Mouse (Mus musculus) thymus, adult 2 months (tissue): ENCODE results near the gene Rimbp2. TPM values are rescaled to one million over a fixed set of nuclear protein-coding genes. Genes with fewer than 3 reads are reported as not detected.

Experiments used
- DNase-seq: peaks from one replicate; pipeline ENCODE4 v3.0.0; 2021
- H3K27ac ChIP-seq: fragments of 200-500 bp; 2 replicates; pipeline ENCODE4 v1.5.1; 2012; ENCODE audit warnings: low read length, control low read depth; ENCODE audit not compliant: control insufficient read depth, insufficient read depth
- H3K27me3 ChIP-seq: fragments of 200-500 bp; 2 replicates; pipeline ENCODE4 v1.6.1; 2012; ENCODE audit warnings: mild to moderate bottlenecking, low read length, moderate library complexity, mixed read lengths; ENCODE audit not compliant: control insufficient read depth, insufficient read depth
- H3K36me3 ChIP-seq: fragments of 200-500 bp; 2 replicates; pipeline ENCODE4 v1.6.1; 2012; ENCODE audit warnings: mild to moderate bottlenecking, low read length, moderate library complexity; ENCODE audit not compliant: control insufficient read depth, insufficient read depth
- H3K4me1 ChIP-seq: fragments of 200-500 bp; replicated peaks from 2 replicates; pipeline ENCODE4 v1.6.1; 2012; ENCODE audit warnings: low read length; ENCODE audit not compliant: control insufficient read depth, insufficient read depth
- H3K4me3 ChIP-seq: fragments of 200-500 bp; 2 replicates; pipeline ENCODE4 v1.5.1; 2012; ENCODE audit warnings: mild to moderate bottlenecking, low read length, control low read depth, moderate library complexity; ENCODE audit not compliant: control insufficient read depth, insufficient read depth
- CTCF ChIP-seq: fragments of 200-500 bp; IDR thresholded peaks from 2 replicates; pipeline ENCODE4 v1.5.1; 2012; ENCODE audit warnings: mild to moderate bottlenecking, control low read depth, low read length, moderate library complexity, borderline replicate concordance; ENCODE audit not compliant: control insufficient read depth, poor library complexity, insufficient read depth; ENCODE audit errors: extremely low read depth
- POLR2A ChIP-seq: fragments of 200-500 bp; IDR thresholded peaks from 2 replicates; pipeline ENCODE4 v1.6.1; 2012; ENCODE audit warnings: mild to moderate bottlenecking, low read length, control low read depth, moderate library complexity; ENCODE audit not compliant: control insufficient read depth, poor library complexity, insufficient read depth; ENCODE audit errors: extremely low read depth
- WGBS: fragments of 180-500 bp; shearing (Covaris S2); methylation state at CpG from one replicate; pipeline ENCODE4 v1.1.7; 2018; 5-methylcytosine and 5-hydroxymethylcytosine counted together
- polyA plus RNA-seq: library from polyadenylated mRNA; depleted of rRNA; stranded (reverse); fragments of >200 nt; gene quantifications from 2 replicates; pipeline ENCODE4 v1.2.3, GENCODE M21; 2012

Rimbp2 gene
- polyA plus RNA-seq, 1 experiment = 0.11 TPM

DNA sequence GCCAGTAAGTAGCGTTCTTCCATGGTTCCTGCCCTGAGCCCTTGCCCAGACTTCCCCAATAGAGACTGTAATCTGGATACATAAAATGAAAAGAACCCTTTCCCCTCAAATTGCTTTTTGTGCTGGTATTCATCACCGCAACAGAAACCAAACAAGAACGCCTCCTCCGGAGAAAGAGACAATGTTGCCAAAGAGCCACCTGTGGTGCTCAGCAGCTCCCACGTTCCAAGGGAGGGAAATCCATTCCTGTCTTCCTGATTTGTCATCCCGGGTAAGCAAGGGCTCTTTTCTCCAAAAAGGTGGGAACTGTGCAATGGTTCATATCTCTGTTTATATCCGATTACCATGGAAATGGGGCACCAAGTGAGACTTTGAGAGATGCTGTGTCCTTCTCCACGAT lies 119.2 kb downstream of the Rimbp2 start:
- 79% methylated on average over 8 of the region's 8 CpGs for WGBS
- H3K4me3 ChIP-seq = no peak overlapping the region
- no peak for DNase-seq

DNA sequence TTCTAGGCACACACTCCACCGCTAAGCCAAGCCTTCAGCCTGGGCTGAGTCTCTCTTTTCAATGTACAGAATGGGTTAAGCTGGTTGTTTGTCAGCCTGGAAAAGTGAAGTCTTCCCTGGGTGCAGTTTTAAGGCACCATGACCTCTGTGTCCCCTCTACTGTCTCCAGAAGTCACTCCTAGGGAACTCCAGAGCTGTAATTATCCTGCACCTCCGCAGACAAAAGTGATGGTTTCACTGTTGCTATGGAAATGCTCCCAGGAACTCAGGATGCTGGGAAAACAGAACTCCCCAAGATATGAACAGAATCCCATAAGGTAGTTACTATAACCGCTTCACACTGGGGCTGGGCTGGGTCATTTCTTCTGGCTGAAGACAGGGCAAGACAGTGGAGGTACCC lies 130.4 kb downstream of the Rimbp2 start:
- H3K27ac ChIP-seq = no peak overlapping the region
- H3K4me1 ChIP-seq = no peaks in the 10 kb centered on the region
- no peak overlapping the region for H3K4me3 ChIP-seq
- TF ChIP-seq CTCF (no peak), POLR2A (no peak)
- H3K36me3 ChIP-seq = no peaks in the 10 kb centered on the region
- 83% methylated on average over 3 of the region's 3 CpGs for WGBS
- no peak for DNase-seq
- H3K27me3 ChIP-seq = no peaks in the 10 kb centered on the region

More for the DNA sequence above, 119.2 kb downstream of the Rimbp2 start:
- TF ChIP-seq POLR2A = no peak
- no peak for TF ChIP-seq CTCF
- Histone ChIP-seq H3K4me1 (no peaks in the 10 kb centered on the region), H3K36me3 (no peaks in the 10 kb centered on the region), H3K27ac (no peak overlapping the region), H3K27me3 (no peaks in the 10 kb centered on the region)

DNA sequence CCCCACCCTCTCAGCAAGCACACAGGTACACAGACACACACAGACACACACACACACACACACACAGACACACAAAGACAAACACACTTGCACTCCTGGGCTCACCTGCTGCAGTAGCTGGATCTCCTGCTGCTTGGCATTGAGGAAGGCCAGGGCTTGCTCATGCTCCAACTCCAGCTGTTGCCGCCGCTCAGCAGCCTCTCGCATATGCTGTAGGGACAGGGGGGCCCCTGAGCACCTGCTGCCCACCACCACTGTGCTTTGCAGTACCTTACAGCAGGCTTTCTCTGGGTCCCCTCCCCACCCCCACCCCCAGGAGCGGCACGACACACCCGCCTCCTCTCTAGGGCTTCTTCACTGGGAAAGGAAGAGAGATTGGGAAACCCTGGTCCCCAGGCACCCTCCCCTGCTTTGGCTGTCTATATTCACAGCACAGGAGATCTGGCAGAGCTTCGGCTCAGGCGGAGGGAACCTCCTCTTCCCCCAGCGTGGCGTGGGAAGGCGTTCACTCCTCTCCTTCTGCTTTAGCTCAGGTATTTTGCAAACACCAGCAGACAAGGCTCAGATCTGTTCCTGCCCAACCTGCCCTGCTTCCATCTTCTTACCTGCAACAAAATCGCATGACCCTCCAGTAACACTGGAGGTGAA lies 133.5 kb downstream of the Rimbp2 start:
- Histone ChIP-seq H3K27me3 (no peaks in the 10 kb centered on the region), H3K4me3 (no peak overlapping the region), H3K36me3 (no peaks in the 10 kb centered on the region), H3K4me1 (no peaks in the 10 kb centered on the region), H3K27ac (no peak overlapping the region)
- WGBS = 70% methylated on average over 12 of the region's 12 CpGs
- no peak for DNase-seq
- TF ChIP-seq POLR2A (no peak), CTCF (no peak)

DNA sequence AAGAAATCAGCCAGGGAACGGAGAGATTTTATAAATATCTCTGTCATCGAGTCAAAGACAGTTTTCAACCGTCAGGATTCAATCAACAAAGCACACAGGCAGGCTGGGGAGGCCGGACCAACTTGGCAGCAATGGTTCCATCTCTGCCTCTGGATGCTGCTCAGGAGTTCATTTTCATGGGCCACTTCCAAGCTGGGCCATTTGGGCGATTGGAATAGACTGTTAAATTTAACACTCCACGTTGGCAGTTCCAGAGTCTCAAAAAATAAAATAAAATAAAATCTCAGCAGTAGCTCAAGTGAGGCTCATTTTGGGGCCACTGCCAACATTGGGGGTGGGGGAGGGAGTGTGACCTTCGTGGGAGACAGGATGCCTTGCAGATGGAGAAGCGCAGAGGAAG lies 137.7 kb downstream of the Rimbp2 start:
- Histone ChIP-seq H3K27me3 (no peaks in the 10 kb centered on the region), H3K4me3 (no peak overlapping the region), H3K4me1 (no peaks in the 10 kb centered on the region), H3K27ac (no peak overlapping the region), H3K36me3 (no peaks in the 10 kb centered on the region)
- DNase-seq = no peak
- WGBS = 76% methylated on average over 8 of the region's 8 CpGs
- TF ChIP-seq CTCF = no peak
- TF ChIP-seq POLR2A = no peak

DNA sequence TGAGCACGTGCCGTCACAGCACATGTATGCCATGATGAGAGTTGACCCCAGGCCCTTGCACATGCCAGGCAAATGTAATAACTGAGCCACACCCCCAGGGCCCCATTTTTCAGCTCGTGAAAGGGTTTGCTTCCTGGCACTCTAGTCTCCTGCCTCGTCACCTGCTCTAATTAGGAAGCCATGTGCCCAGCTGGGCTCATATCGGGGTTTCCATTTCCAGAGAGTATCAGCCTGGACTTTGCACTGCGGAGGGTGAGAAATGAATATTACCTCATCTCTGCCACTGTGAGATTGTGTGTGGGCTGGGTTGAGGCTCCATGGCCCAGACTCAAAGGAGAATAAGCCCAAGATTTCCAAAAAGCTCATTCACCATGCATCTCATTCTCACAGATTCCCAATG lies 138.2 kb downstream of the Rimbp2 start:
- TF ChIP-seq CTCF (no peak), POLR2A (no peak)
- no peak overlapping the region for H3K27ac ChIP-seq
- no peaks in the 10 kb centered on the region for H3K4me1 ChIP-seq
- no peak overlapping the region for H3K4me3 ChIP-seq
- no peaks in the 10 kb centered on the region for H3K36me3 ChIP-seq
- WGBS = 83% methylated on average over 6 of the region's 6 CpGs
- DNase-seq = no peak
- H3K27me3 ChIP-seq = no peaks in the 10 kb centered on the region

DNA sequence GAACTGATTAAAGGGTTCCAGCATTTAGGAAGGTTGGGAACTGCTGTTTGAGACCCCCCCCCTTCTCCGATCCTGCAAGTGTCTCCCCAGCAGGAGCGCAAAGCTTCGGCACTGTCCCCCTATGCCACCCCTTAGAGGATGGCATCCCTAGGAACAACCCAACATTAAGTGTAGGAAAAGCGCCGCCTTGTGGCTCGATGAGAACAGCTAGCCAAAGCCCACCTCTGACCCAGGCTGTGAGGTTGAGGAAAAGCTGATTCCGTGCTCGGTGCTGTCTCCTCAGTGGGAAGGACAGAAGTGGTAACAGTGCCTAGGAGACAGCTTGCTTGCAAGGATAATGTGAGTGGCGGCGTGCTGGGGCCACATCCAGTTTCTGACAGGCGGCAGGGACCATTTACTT lies 140.2 kb downstream of the Rimbp2 start:
- Histone ChIP-seq H3K4me1 (no peaks in the 10 kb centered on the region), H3K27ac (no peak overlapping the region), H3K27me3 (no peaks in the 10 kb centered on the region), H3K36me3 (no peaks in the 10 kb centered on the region), H3K4me3 (no peak overlapping the region)
- whole genome bisulfite sequencing = 26% methylated on average over 11 of the region's 11 CpGs
- DNase-seq = no peak
- TF ChIP-seq POLR2A = no peak
- TF ChIP-seq CTCF = no peak

DNA sequence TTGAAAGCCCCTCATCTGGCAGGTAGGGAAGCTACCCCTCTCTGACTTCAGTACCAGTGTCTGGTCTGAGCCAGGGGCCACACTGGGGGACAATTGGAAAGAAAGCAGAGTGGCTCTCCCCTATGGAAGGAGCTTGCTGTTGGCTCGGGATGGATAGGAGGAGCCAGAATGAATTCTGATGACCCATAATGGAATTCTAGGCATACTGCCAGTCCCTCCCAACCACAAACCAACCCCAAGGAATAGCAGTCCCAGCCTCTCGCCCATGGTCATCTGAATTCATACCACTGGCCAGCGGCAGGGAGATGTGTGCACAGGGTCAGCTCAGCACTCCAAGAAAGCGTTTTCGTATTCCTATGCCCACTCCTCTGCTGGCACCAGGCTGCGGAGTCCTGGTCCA lies 141.9 kb downstream of the Rimbp2 start:
- Histone ChIP-seq H3K4me1 (no peaks in the 10 kb centered on the region), H3K4me3 (no peak overlapping the region), H3K36me3 (no peaks in the 10 kb centered on the region), H3K27me3 (no peaks in the 10 kb centered on the region), H3K27ac (no peak overlapping the region)
- TF ChIP-seq POLR2A (no peak), CTCF (no peak)
- 89% methylated on average over 6 of the region's 6 CpGs for WGBS
- no peak for DNase-seq
